Mouse (Mus musculus) thymus, postnatal 4 days (tissue): ENCODE data around the gene Tgm2.

Experiments used
- DNase-seq: peaks from one replicate; pipeline ENCODE4 v3.0.0; 2021

Gene Tgm2

GRCm38 (mm10) chr2:158166628-158167027 lies 20.4 kb upstream of the Tgm2 start:
- DNase-seq: peak; percentile 65

GRCm38 (mm10) chr2:158165776-158166175 lies 19.5 kb upstream of the Tgm2 start:
- no peak for DNase-seq

- no peak for DNase-seq
These were observed 16.8 kb upstream of the Tgm2 start for GRCm38 (mm10) chr2:158163034-158163433.

GRCm38 (mm10) chr2:158161761-158162160 lies 15.5 kb upstream of the Tgm2 start:
- DNase-seq: no peak

GRCm38 (mm10) chr2:158159376-158160235 lies 13.4 kb upstream of the Tgm2 start:
- peak; percentile 30 for DNase-seq

- DNase-seq: no peak
These were observed 11.4 kb upstream of the Tgm2 start for GRCm38 (mm10) chr2:158157654-158158053.

- DNase-seq: no peak
These were observed 10.3 kb upstream of the Tgm2 start for GRCm38 (mm10) chr2:158156487-158156886.

GRCm38 (mm10) chr2:158155615-158156014 lies 9.4 kb upstream of the Tgm2 start:
- DNase-seq: no peak

- DNase-seq: no peak
These were observed 8.9 kb upstream of the Tgm2 start for GRCm38 (mm10) chr2:158155101-158155500.

GRCm38 (mm10) chr2:158154641-158155040 lies 8.4 kb upstream of the Tgm2 start:
- DNase-seq: no peak

GRCm38 (mm10) chr2:158153728-158154343 lies 7.6 kb upstream of the Tgm2 start:
- peak; percentile 43 for DNase-seq

GRCm38 (mm10) chr2:158152685-158153309 lies 6.6 kb upstream of the Tgm2 start:
- no peak for DNase-seq

- peak; percentile 39 for DNase-seq
These were observed 4.8 kb upstream of the Tgm2 start for GRCm38 (mm10) chr2:158151077-158151476.

- DNase-seq: no peak
These were observed 735 bp upstream of the Tgm2 start for GRCm38 (mm10) chr2:158146971-158147370.

GRCm38 (mm10) chr2:158145528-158146065 lies 639 bp downstream of the Tgm2 start:
- DNase-seq: no peak

GRCm38 (mm10) chr2:158144750-158145527 lies 1.3 kb downstream of the Tgm2 start:
- DNase-seq: no peak

GRCm38 (mm10) chr2:158144263-158144662 lies 2.0 kb downstream of the Tgm2 start:
- no peak for DNase-seq

- DNase-seq: no peak
These were observed 2.4 kb downstream of the Tgm2 start for GRCm38 (mm10) chr2:158143816-158144215.

- DNase-seq: no peak
These were observed 3.3 kb downstream of the Tgm2 start for GRCm38 (mm10) chr2:158142981-158143380.

GRCm38 (mm10) chr2:158141690-158142440 lies 4.4 kb downstream of the Tgm2 start:
- no peak for DNase-seq

GRCm38 (mm10) chr2:158141271-158141670 lies 5.0 kb downstream of the Tgm2 start:
- no peak for DNase-seq

- no peak for DNase-seq
These were observed 5.6 kb downstream of the Tgm2 start for GRCm38 (mm10) chr2:158140664-158141063.
